Mouse (Mus musculus) splenic B cell, adult 2 months (primary cell): ENCODE data around the gene Itga11.
"Not testable (repeated sequence)": the region's sequence is repeated elsewhere in the genome, so short reads cannot be mapped to it uniquely, and the experiment has no call there.

Experiments used
- DNase-seq: peaks from one replicate; pipeline ENCODE4 v3.0.0-alpha.2; 2011; ENCODE audit warnings: low read depth, low spot score
- H3K27me3 ChIP-seq: 2 replicates; pipeline ENCODE4 v1.6.1; 2012; ENCODE audit warnings: mild to moderate bottlenecking, low read length, moderate library complexity, mixed read lengths; ENCODE audit not compliant: control insufficient read depth, poor library complexity, insufficient read depth, severe bottlenecking
- H3K36me3 ChIP-seq: 2 replicates; pipeline ENCODE4 v1.6.1; 2012; ENCODE audit warnings: mild to moderate bottlenecking, low read length, moderate library complexity, mixed read lengths; ENCODE audit not compliant: control insufficient read depth, poor library complexity, insufficient read depth, severe bottlenecking

Itga11 gene

GRCm38 (mm10) chr9:62812216-62813049 lies 134.8 kb downstream of the Itga11 start:
- DNase-seq: no peak
- Histone ChIP-seq H3K27me3 (no peaks in the 10 kb centered on the region), H3K36me3 (no peaks in the 10 kb centered on the region)

DNA sequence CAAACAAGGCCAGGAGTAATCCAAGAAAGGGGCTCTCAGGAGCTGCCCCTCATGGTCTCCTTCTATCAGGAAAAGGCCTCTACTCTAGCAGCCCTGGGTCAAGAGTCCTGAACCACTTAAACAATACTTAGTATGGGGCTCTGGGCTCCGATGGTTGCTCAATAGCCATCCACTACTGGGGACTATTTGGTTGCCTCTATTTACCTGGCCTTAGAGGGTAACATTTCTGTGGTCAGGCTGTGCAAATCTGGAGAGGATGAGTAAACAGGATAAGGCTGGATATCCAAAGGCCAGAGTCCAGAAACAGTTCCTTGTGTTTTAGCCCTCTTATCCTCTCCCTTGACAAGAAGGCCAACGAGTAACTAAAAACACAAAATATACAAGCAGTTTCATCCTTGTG lies 137.1 kb downstream of the Itga11 start:
- H3K36me3 ChIP-seq: no peaks in the 10 kb centered on the region
- H3K27me3 ChIP-seq: no peaks in the 10 kb centered on the region
- DNase-seq: no peak

- DNase-seq: peak; percentile 66
- H3K36me3 ChIP-seq: no peaks in the 10 kb centered on the region
- no peaks in the 10 kb centered on the region for H3K27me3 ChIP-seq
These were observed 138.9 kb downstream of the Itga11 start for GRCm38 (mm10) chr9:62816323-62817098.

DNA sequence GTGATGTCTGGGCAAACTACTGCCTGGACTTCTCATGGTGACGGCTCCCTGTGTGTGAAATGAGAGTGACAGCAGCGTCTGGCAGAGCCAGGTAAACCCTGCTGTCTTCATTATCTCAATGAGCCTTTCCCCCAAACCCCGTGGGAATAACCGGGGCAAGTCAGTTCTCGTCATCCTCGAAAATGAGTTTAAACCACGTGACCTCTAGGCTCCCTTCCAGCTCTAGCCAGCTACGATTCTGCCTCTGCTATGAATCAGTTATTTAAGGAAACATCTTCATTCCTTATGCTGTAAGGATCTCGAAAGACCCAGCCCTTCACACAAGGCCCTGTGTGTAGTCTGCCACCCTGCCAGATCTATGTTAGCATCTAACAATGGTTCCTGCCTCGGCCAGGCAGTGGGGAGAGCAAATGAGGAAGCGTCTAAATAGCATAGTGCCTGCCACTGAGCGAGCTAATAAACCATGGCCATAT lies 139.5 kb downstream of the Itga11 start:
- no peaks in the 10 kb centered on the region for H3K36me3 ChIP-seq
- H3K27me3 ChIP-seq: no peaks in the 10 kb centered on the region
- DNase-seq: peak; percentile 70

- Histone ChIP-seq H3K27me3 (no peaks in the 10 kb centered on the region), H3K36me3 (no peaks in the 10 kb centered on the region)
- no peak for DNase-seq
These were observed 140.4 kb downstream of the Itga11 start for GRCm38 (mm10) chr9:62817828-62818614.

DNA sequence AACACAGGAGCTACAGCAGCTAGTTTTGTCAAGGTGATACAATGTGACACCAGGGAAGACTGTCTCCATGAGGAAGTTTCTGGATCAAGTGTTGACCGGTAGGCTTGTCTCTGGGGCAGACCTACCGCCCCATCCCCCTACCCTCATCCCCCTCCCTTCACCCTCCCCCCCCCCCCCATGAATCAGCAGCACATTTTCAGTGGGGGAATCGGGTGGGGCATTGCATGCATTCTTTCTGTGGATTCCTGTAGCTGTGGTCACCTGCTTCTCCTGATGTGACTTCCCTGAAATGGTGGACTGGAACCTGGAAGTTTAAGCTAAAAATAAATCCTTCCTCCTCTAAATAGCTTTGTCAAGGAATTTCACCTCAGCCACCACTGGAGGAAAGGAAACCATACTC lies 141.9 kb downstream of the Itga11 start:
- DNase-seq: no peak
- Histone ChIP-seq H3K27me3 (no peaks in the 10 kb centered on the region), H3K36me3 (no peaks in the 10 kb centered on the region)

DNA sequence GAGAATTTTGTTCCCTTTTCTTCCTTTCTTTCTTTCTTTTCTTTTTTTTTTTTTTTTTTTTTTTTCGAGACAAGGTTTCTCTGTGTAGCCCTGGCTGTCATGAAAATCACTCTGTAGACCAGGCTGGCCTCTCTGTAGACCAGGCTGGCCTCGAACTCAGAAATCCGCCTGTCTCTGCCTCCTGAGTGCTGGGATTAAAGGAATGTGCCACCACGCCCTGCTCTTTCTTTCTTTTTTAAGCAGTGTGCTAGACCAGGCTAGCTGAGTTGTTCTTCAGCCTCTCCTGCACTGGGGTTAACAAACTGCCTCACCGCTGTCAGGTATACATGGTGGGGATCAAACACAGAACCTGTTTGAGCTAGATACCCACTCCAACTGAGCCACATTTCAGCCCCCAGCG lies 142.3 kb downstream of the Itga11 start:
- not testable (repeated sequence) for H3K27me3 ChIP-seq, DNase-seq, H3K36me3 ChIP-seq

DNA sequence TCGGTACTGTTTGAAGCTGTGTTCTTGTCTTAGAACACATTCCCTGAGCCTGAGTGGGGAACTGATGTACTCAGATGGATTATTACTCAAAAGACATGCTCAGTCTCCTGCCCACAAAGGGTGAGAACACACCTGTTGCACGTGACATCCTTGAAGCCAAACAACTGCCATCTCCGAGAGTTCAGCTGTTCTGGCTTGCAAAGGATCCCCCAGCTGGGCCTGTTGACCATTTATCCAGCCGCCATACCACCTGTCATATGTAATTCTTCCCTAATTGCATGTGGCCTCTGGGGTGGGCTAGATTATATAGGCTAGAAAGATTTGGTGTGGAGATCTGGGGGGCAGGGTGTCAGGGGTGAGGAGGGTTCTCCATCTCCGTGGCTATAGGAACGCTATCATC lies 143.2 kb downstream of the Itga11 start:
- no peaks in the 10 kb centered on the region for H3K27me3 ChIP-seq

GRCm38 (mm10) chr9:62821811-62822210 lies 144.2 kb downstream of the Itga11 start:
- no peaks in the 10 kb centered on the region for H3K36me3 ChIP-seq
- no peak for DNase-seq
- no peaks in the 10 kb centered on the region for H3K27me3 ChIP-seq

More for the DNA sequence above, 143.2 kb downstream of the Itga11 start:
- H3K36me3 ChIP-seq: no peaks in the 10 kb centered on the region
- no peak for DNase-seq

DNA sequence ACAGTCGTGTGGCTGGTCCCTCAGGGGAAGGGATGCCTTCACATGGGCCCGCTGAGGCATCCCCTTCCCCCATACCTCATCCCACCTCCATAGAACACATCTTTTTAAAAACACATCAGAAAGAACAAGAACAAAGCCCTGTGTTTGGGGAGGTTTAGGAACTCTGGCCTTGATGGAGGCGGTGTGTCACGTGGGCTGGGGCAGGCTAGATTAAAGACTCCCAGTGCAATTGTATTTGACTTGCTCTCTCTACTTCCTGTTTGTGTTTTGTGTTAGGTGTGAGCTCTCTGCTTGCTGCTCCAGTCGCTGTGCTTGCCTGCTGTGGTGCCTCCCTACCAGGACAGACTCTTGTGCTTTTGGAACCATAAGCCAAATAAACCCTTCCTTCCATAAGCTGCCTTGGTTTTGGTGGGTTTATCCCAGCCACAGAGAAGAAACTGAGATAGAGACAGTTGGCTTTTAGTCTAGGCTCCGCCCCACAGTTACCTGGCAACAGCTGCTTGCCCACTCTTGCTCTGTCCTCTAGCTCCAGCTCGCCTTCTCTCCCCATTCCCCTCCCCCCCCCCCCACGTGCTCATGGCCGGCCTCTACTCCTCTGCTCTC lies 148.3 kb downstream of the Itga11 start:
- Histone ChIP-seq H3K36me3 (no peaks in the 10 kb centered on the region), H3K27me3 (no peaks in the 10 kb centered on the region)
- no peak for DNase-seq

DNA sequence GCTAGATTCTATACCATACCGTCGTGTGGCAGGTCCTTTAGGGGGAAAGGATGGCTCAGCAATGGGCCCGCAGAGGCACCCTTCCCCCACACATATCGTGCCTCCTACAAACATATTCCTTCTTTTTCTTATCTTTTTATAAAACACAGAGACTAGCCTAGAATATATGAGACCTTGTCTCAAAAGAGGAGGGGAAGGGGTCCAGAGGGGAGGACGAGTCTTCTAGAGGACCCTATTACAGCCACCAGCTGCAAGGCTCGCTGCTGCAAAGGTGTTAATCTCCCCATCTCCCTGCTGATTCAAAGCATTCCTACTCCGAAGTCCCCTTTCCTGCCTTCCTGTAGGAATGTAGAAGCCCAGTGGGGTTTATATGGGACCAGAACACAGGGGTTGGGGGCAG lies 148.8 kb downstream of the Itga11 start:
- no peak for DNase-seq
- no peaks in the 10 kb centered on the region for H3K36me3 ChIP-seq
- H3K27me3 ChIP-seq: no peaks in the 10 kb centered on the region

- peak; percentile 47 for DNase-seq
- no peaks in the 10 kb centered on the region for H3K36me3 ChIP-seq
- H3K27me3 ChIP-seq: no peaks in the 10 kb centered on the region
These were observed 150.5 kb downstream of the Itga11 start for GRCm38 (mm10) chr9:62827939-62828652.

DNA sequence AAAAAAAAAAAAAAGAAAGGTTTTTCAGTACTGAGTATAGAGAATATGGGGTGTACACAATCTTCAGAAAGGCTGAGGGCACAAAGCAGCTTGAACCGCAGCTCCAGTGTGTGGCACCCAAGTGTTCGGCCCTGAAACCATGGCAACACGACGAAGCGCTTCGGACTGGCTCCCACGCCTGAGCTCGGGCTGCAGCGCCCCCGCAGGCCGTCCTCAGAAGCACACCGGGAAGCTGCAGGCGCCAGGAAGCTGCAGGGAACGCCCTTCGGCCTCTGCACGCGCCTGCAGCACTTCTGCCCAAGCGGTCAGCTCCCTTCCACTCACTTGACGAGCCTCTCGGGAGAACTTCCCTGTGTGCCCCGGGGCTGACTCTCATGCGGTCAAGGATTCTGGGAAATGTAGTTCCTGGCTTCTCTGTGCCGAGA lies 151.0 kb downstream of the Itga11 start:
- H3K27me3 ChIP-seq: no peaks in the 10 kb centered on the region
- DNase-seq: peak; percentile 95
- no peaks in the 10 kb centered on the region for H3K36me3 ChIP-seq

DNA sequence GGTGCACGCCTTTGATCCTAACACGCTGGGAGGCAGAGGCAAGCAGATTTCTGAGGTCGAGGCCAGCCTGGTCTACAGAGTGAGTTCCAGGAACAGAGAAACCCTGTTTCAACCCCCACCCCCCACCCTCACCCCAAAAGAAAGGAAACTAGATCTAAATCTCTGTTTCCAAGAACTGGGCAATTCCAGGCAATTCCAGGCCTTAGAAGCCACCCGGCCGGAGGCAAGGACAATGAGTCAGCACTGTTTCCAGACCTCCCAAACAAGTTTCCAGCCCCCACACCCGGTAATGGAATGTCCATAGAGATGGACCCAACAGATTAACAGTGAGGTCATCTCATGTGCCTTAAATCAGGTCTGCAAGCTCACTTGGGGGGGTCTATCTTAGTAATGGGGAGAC lies 152.3 kb downstream of the Itga11 start:
- H3K36me3 ChIP-seq: no peaks in the 10 kb centered on the region
- DNase-seq: no peak
- H3K27me3 ChIP-seq: no peaks in the 10 kb centered on the region
